Mouse (Mus musculus): ENCODE results near the gene Atp6v1b1. TPM values are rescaled to one million over a fixed set of nuclear protein-coding genes. Genes with fewer than 3 reads are reported as not detected.
"Not testable (repeated sequence)": the region's sequence is repeated elsewhere in the genome, so short reads cannot be mapped to it uniquely, and the experiment has no call there.

The Atp6v1b1 gene
- polyA plus RNA-seq, 1 experiment from 2014 or later = not detected

GRCm38 (mm10) chr6:83762880-83763431, 20.2 kb downstream of the Atp6v1b1 start:
- DNase-seq (ENCODE audit: low spot score) = no peak
- H3K4me1 ChIP-seq = peaks cover 30% of the 10 kb centered on the region
- H3K4me3 ChIP-seq = peak overlapping the region; percentile 61
- no peaks in the 10 kb centered on the region for H3K9me3 ChIP-seq
- peaks cover 75% of the 10 kb centered on the region for H3K27me3 ChIP-seq (ENCODE audit: insufficient read depth, poor library complexity, severe bottlenecking)
- H3K27ac ChIP-seq = 0 out of 2 replicates have a peak overlapping the region, but pooled peaks have one; percentile 25
- WGBS = 2% methylated on average over 35 of the region's 35 CpGs
- H3K36me3 ChIP-seq = 0 out of 2 replicates have a peak, but pooled peaks cover 6% of the 10 kb centered on the region

GRCm38 (mm10) chr6:83766982-83767381, 24.2 kb downstream of the Atp6v1b1 start:
- H3K27me3 ChIP-seq (ENCODE audit: insufficient read depth, poor library complexity, severe bottlenecking) = peaks cover 35% of the 10 kb centered on the region
- H3K4me1 ChIP-seq = peaks cover 22% of the 10 kb centered on the region
- no peak overlapping the region for H3K27ac ChIP-seq
- peaks cover 45% of the 10 kb centered on the region for H3K36me3 ChIP-seq
- no peaks in the 10 kb centered on the region for H3K9me3 ChIP-seq
- DNase-seq (ENCODE audit: low spot score) = no peak
- WGBS = 50% methylated on average over 3 of the region's 3 CpGs
- no peak overlapping the region for H3K4me3 ChIP-seq

- Histone ChIP-seq H3K9me3 (no peaks in the 10 kb centered on the region), H3K4me1 (peaks cover 10% of the 10 kb centered on the region), H3K27ac (no peak overlapping the region), H3K4me3 (no peak overlapping the region), H3K36me3 (peaks cover 60% of the 10 kb centered on the region), H3K27me3 (ENCODE audit: insufficient read depth, poor library complexity, severe bottlenecking) (peaks cover 20% of the 10 kb centered on the region)
- DNase-seq (ENCODE audit: low spot score) = no peak
- WGBS = 69% methylated on average over 5 of the region's 5 CpGs
Measured at GRCm38 (mm10) chr6:83768485-83768884, 25.7 kb downstream of the Atp6v1b1 start.

GRCm38 (mm10) chr6:83774126-83774525, 31.3 kb downstream of the Atp6v1b1 start:
- peaks cover 44% of the 10 kb centered on the region for H3K36me3 ChIP-seq
- peak overlapping the region; percentile 95; the same call in 1 of the 2 replicates for H3K27ac ChIP-seq
- 65% methylated on average over 9 of the region's 9 CpGs for WGBS
- no peak for DNase-seq (ENCODE audit: low spot score)
- H3K27me3 ChIP-seq (ENCODE audit: insufficient read depth, poor library complexity, severe bottlenecking) = no peaks in the 10 kb centered on the region
- no peaks in the 10 kb centered on the region for H3K9me3 ChIP-seq
- H3K4me1 ChIP-seq = peaks cover 11% of the 10 kb centered on the region
- peak overlapping the region; percentile 96 for H3K4me3 ChIP-seq

- 1% methylated on average over 14 of the region's 14 CpGs for WGBS
- Histone ChIP-seq H3K27ac (peak overlapping the region; percentile 95), H3K36me3 (peaks cover 35% of the 10 kb centered on the region), H3K27me3 (ENCODE audit: insufficient read depth, poor library complexity, severe bottlenecking) (no peaks in the 10 kb centered on the region), H3K4me1 (peaks cover 11% of the 10 kb centered on the region), H3K9me3 (no peaks in the 10 kb centered on the region), H3K4me3 (peak overlapping the region; percentile 96)
- DNase-seq (ENCODE audit: low spot score) = no peak
Measured at GRCm38 (mm10) chr6:83774781-83775563, 32.2 kb downstream of the Atp6v1b1 start.

- DNase-seq (ENCODE audit: low spot score) = peak; percentile 93
- no peaks in the 10 kb centered on the region for H3K27me3 ChIP-seq (ENCODE audit: insufficient read depth, poor library complexity, severe bottlenecking)
- under 1% methylated on average over 45 of the region's 45 CpGs for WGBS
- H3K4me1 ChIP-seq = peaks cover 11% of the 10 kb centered on the region
- peaks cover 29% of the 10 kb centered on the region for H3K36me3 ChIP-seq
- peak within 1 kb of the TSS; percentile 95 for H3K27ac ChIP-seq
- no peaks in the 10 kb centered on the region for H3K9me3 ChIP-seq
- H3K4me3 ChIP-seq = peak within 1 kb of the TSS; percentile 96
Measured at GRCm38 (mm10) chr6:83775638-83776293, 33.0 kb downstream of the Atp6v1b1 start, which contains the start of gene Tex261. Gene Tex261, minus strand, starts transcription at chr6:83775813.

GRCm38 (mm10) chr6:83778306-83778705, 35.5 kb downstream of the Atp6v1b1 start:
- DNase-seq (ENCODE audit: low spot score) = no peak
- no peak overlapping the region for H3K27ac ChIP-seq
- 84% methylated on average over 7 of the region's 7 CpGs for WGBS

GRCm38 (mm10) chr6:83779026-83779425, 36.2 kb downstream of the Atp6v1b1 start:
- H3K4me3 ChIP-seq = no peak overlapping the region
- H3K27ac ChIP-seq = no peak overlapping the region
- no peaks in the 10 kb centered on the region for H3K27me3 ChIP-seq (ENCODE audit: insufficient read depth, poor library complexity, severe bottlenecking)
- DNase-seq (ENCODE audit: low spot score) = no peak
- no peaks in the 10 kb centered on the region for H3K9me3 ChIP-seq
- H3K4me1 ChIP-seq = peaks cover 10% of the 10 kb centered on the region
- WGBS = 6% methylated on average over 5 of the region's 5 CpGs
- H3K36me3 ChIP-seq = no peaks in the 10 kb centered on the region

More at GRCm38 (mm10) chr6:83778306-83778705, 35.5 kb downstream of the Atp6v1b1 start:
- Histone ChIP-seq H3K4me3 (no peak overlapping the region), H3K36me3 (peaks cover 3% of the 10 kb centered on the region), H3K4me1 (peaks cover 11% of the 10 kb centered on the region), H3K9me3 (no peaks in the 10 kb centered on the region), H3K27me3 (ENCODE audit: insufficient read depth, poor library complexity, severe bottlenecking) (no peaks in the 10 kb centered on the region)

GRCm38 (mm10) chr6:83786426-83786825, 43.6 kb downstream of the Atp6v1b1 start:
- WGBS = 70% methylated on average over 3 of the region's 3 CpGs
- H3K9me3 ChIP-seq = no peaks in the 10 kb centered on the region
- no peak overlapping the region for H3K27ac ChIP-seq
- peaks cover 9% of the 10 kb centered on the region; the same call in 1 of the 2 replicates for H3K27me3 ChIP-seq (ENCODE audit: insufficient read depth, poor library complexity, severe bottlenecking)
- H3K36me3 ChIP-seq = no peaks in the 10 kb centered on the region
- no peak for DNase-seq (ENCODE audit: low spot score)
- H3K4me3 ChIP-seq = no peak overlapping the region
- peaks cover 8% of the 10 kb centered on the region for H3K4me1 ChIP-seq

GRCm38 (mm10) chr6:83788554-83788953, 45.8 kb downstream of the Atp6v1b1 start:
- peak; percentile 69 for DNase-seq (ENCODE audit: low spot score)
- no peak overlapping the region for H3K4me3 ChIP-seq
- peaks cover 11% of the 10 kb centered on the region for H3K4me1 ChIP-seq
- no peaks in the 10 kb centered on the region for H3K9me3 ChIP-seq
- H3K27ac ChIP-seq = no peak overlapping the region
- peaks cover 9% of the 10 kb centered on the region; the same call in 1 of the 2 replicates for H3K27me3 ChIP-seq (ENCODE audit: insufficient read depth, poor library complexity, severe bottlenecking)
- no peaks in the 10 kb centered on the region for H3K36me3 ChIP-seq
- WGBS = 67% methylated on average over 7 of the region's 7 CpGs

- H3K36me3 ChIP-seq; H3K9me3 ChIP-seq; H3K4me3 ChIP-seq; H3K27me3 ChIP-seq (ENCODE audit: insufficient read depth, poor library complexity, severe bottlenecking); H3K27ac ChIP-seq; DNase-seq (ENCODE audit: low spot score): not testable (repeated sequence)
- peaks cover 23% of the 10 kb centered on the region for H3K4me1 ChIP-seq
- 82% methylated on average over 5 of the region's 5 CpGs for WGBS
Measured at GRCm38 (mm10) chr6:83790533-83790932, 47.7 kb downstream of the Atp6v1b1 start.

GRCm38 (mm10) chr6:83791251-83791890, 48.6 kb downstream of the Atp6v1b1 start:
- Histone ChIP-seq H3K9me3 (no peaks in the 10 kb centered on the region), H3K4me3 (no peak overlapping the region), H3K36me3 (no peaks in the 10 kb centered on the region), H3K27me3 (ENCODE audit: insufficient read depth, poor library complexity, severe bottlenecking) (peaks cover 9% of the 10 kb centered on the region; the same call in 1 of the 2 replicates), H3K4me1 (peaks cover 26% of the 10 kb centered on the region), H3K27ac (no peak overlapping the region)
- 58% methylated on average over 4 of the region's 4 CpGs for WGBS
- DNase-seq (ENCODE audit: low spot score) = peak; percentile 62
